Mouse (Mus musculus) limb, embryonic 14.5 days (tissue): ENCODE data around the gene Omp. TPM values are rescaled to one million over a fixed set of nuclear protein-coding genes. Genes with fewer than 3 reads are reported as not detected.

ENCODE experiments used
- ATAC-seq: fragments of 200-750 bp; cut with Nextera tagmentation; 2 replicates; pipeline ENCODE4 v1.8.0; 2017; ENCODE audit warnings: low read depth, moderate number of reproducible peaks, moderate TSS enrichment; ENCODE audit not compliant: low FRiP score
- DNase-seq: peaks from one replicate; pipeline ENCODE4 v3.0.0-alpha.2; 2015; ENCODE audit warnings: low spot score
- H3K27ac ChIP-seq: fragments of 300-500 bp; sonication (generic); replicated peaks from 2 replicates; pipeline ENCODE4 v1.5.1; 2014; ENCODE audit warnings: low read depth, mild to moderate bottlenecking, low read length, moderate library complexity, mixed read lengths
- H3K27me3 ChIP-seq: fragments of 300-500 bp; sonication (generic); 2 replicates; pipeline ENCODE4 v1.6.1; 2014; ENCODE audit warnings: low read length, mixed read lengths; ENCODE audit not compliant: control insufficient read depth, insufficient read depth
- H3K36me3 ChIP-seq: fragments of 300-500 bp; sonication (generic); 2 replicates; pipeline ENCODE4 v1.6.1; 2014; ENCODE audit warnings: mild to moderate bottlenecking, low read length, moderate library complexity, mixed read lengths; ENCODE audit not compliant: control insufficient read depth, insufficient read depth
- H3K4me1 ChIP-seq: fragments of 300-500 bp; sonication (generic); 2 replicates; pipeline ENCODE4 v1.6.1; 2014; ENCODE audit warnings: antibody characterized with exemption, low read length, mixed read lengths; ENCODE audit not compliant: control insufficient read depth, insufficient read depth
- H3K4me2 ChIP-seq: fragments of 300-500 bp; sonication (generic); replicated peaks from 2 replicates; pipeline ENCODE4 v1.6.1; 2014; ENCODE audit warnings: low read depth, mild to moderate bottlenecking, low read length, moderate library complexity; ENCODE audit not compliant: severe bottlenecking
- H3K4me3 ChIP-seq: fragments of 300-500 bp; sonication (generic); replicated peaks from 2 replicates; pipeline ENCODE4 v1.5.1; 2014; ENCODE audit warnings: low read length
- H3K9ac ChIP-seq: fragments of 300-500 bp; sonication (generic); 2 replicates; pipeline ENCODE4 v1.6.1; 2014; ENCODE audit warnings: mild to moderate bottlenecking, low read depth, low read length, moderate library complexity; ENCODE audit not compliant: severe bottlenecking
- H3K9me3 ChIP-seq: fragments of 300-500 bp; sonication (generic); 2 replicates; pipeline ENCODE4 v1.6.1; 2016; ENCODE audit warnings: low read length; ENCODE audit not compliant: control insufficient read depth
- POLR2A ChIP-seq: fragments of 200-500 bp; IDR thresholded peaks from 2 replicates; pipeline ENCODE4 v1.8.0; 2012; ENCODE audit warnings: inconsistent platforms, mild to moderate bottlenecking, moderate library complexity, borderline replicate concordance; ENCODE audit not compliant: insufficient read depth, insufficient read length; ENCODE audit errors: extremely low read depth
- WGBS: fragments of 180-500 bp; shearing (Covaris S2); extraction: QIAGEN DNeasy Blood & Tissue Kit; methylation state at CpG from one replicate; pipeline ENCODE4 v1.1.7; 2014; 5-methylcytosine and 5-hydroxymethylcytosine counted together
- polyA plus RNA-seq, 2 experiments: library from polyadenylated mRNA; depleted of rRNA in 1 of 2; stranded (reverse) in 1 of 2; unstranded in 1 of 2; fragments of >200 nt; fragmentation: Nextera tagmentation in 1 of 2; extraction: Ambion mirVana in 1 of 2; gene quantifications; 2 replicates each; pipeline versions ENCODE4 v1.2.1 to v1.2.3; 2012 to 2014

The Omp gene
- polyA plus RNA-seq, 2 experiments, result 0.17 to 0.25 TPM

DNA sequence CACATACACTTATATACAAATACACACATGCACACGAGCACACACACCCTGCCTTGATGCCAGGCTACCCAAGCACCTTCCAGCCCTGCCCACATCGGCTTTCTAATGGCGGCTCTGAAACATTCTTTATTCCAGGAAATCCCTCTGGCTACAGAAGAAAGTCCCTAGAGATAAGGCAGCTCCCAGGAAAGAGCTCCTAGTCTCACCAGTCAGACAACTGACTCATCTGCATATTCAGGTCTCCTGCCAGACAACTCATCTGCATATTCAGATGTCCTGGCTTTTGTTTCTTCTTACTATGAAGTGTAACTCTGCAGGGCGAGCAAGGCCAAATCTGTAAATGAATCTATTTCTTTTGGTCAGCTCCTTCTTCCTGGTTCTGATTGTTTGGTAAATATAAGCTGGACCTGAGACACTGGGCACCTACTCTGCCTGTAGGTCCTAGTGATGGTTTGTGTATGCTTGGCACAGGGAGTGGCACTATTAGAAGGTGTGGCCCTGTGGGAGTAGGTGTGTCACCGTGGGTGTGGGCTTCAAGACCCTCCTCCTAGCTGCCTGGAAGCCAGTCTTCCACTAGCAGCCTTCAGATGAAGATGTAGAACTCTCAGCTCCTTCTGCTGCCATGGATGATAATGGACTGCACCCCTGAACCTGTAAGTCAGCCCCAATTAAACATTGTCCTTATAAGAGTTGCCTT is 12.5 kb upstream of the Omp start:
- Histone ChIP-seq H3K36me3 (no peaks in the 10 kb centered on the region), H3K4me1 (peaks cover 13% of the 10 kb centered on the region)

DNA sequence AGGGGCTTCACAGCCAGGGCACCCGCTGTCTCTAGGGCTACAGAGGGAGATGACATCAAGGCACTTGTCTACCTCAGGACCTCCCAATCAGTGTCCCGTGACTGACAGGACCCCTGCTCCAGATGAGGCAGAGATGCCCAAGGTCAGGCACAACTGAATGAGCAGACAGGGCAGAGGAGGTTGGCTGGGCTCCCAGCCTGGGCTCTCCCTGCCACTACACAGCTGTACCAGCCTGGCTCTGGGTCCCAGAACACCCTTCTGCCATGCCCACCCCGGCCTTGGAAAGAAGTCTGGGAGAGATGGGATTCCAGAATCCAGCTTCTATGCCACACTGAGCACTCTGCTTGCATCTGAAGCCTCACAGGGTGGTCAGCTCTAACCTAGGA is 11.0 kb upstream of the Omp start:
- Histone ChIP-seq H3K27ac (no peak overlapping the region), H3K36me3 (no peaks in the 10 kb centered on the region), H3K4me2 (no peak overlapping the region), H3K4me3 (no peak overlapping the region), H3K4me1 (peaks cover 17% of the 10 kb centered on the region), H3K9ac (no peak overlapping the region), H3K27me3 (no peaks in the 10 kb centered on the region), H3K9me3 (no peaks in the 10 kb centered on the region)
- WGBS, result 69% methylated on average over 2 of the region's 3 CpGs
- TF ChIP-seq POLR2A, result no peak
- no peak for ATAC-seq
- DNase-seq, result no peak

More for the DNA sequence above, 12.5 kb upstream of the Omp start:
- 67% methylated on average over 5 of the region's 5 CpGs for whole genome bisulfite sequencing
- Histone ChIP-seq H3K27ac (no peak overlapping the region), H3K27me3 (no peaks in the 10 kb centered on the region), H3K4me2 (no peak overlapping the region), H3K9ac (no peak overlapping the region), H3K4me3 (no peak overlapping the region), H3K9me3 (no peaks in the 10 kb centered on the region)
- no peak for TF ChIP-seq POLR2A
- DNase-seq (no peak), ATAC-seq (no peak)

DNA sequence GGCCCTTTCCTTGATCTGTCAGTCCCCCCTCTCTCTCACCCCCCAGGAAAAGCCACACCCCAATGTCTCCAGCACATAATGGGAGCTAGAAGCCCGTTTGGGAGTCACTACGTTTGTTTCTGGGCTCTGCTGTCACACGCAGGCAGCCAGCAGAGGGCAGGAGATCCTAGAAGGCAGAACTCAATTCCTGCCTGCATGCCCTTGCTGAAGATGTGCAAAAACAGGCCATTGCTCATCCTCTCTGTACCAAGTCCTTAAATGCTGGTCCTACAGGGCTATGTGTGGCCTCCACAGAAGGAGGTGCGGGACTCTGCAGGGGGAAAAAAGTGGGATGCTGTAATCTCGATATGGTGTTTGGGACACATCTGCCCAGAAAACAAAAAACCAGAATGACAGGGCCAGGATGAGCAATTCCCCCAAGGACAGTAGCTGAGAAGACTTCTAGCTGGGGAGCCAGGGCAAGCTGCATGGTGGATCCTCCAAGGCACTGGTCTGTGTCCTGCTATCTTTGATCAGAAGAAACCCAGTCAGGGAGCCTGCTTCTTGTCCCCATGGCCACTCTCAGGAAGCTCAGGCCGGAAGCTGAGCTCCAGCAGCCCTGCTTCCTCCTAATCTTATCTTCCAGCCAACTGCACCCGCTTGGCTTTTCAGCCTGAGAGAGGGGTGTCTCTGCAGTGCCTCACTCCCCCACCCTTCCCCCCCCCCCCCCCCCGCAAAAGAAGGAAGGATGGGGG is 10.4 kb upstream of the Omp start:
- no peak overlapping the region for H3K4me2 ChIP-seq
- no peak overlapping the region for H3K27ac ChIP-seq
- 36% methylated on average over 7 of the region's 8 CpGs for WGBS
- no peak overlapping the region for H3K4me3 ChIP-seq
- H3K27me3 ChIP-seq, result no peaks in the 10 kb centered on the region
- no peak overlapping the region for H3K9ac ChIP-seq
- H3K9me3 ChIP-seq, result no peaks in the 10 kb centered on the region
- ATAC-seq, result no peak
- peaks cover 16% of the 10 kb centered on the region for H3K4me1 ChIP-seq
- no peak for TF ChIP-seq POLR2A
- peak; percentile 76 for DNase-seq
- no peaks in the 10 kb centered on the region for H3K36me3 ChIP-seq

DNA sequence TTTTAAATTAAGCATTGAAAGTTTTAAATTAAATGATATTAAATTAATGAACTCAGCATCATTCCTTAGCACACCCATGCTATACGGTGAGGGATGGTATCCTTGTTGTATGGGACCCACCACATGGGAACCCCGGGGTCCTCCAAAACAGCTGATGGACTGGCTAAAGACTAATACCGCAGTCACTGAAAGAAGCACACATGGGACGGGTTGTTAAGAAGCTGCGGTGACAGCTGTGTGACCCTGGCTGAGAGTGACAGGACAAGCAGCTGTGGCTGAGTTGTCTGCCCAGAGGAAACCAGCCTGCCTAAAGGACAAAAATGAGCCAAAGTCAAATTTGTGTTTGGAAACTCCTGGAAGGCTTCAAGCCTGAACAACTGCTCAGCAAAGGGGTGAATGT is 8.6 kb upstream of the Omp start:
- 77% methylated on average over 5 of the region's 5 CpGs for WGBS
- H3K4me3 ChIP-seq, result no peak overlapping the region
- H3K9me3 ChIP-seq, result no peaks in the 10 kb centered on the region
- H3K9ac ChIP-seq, result no peak overlapping the region
- no peak overlapping the region for H3K4me2 ChIP-seq
- TF ChIP-seq POLR2A, result no peak
- no peaks in the 10 kb centered on the region for H3K27me3 ChIP-seq
- H3K36me3 ChIP-seq, result no peaks in the 10 kb centered on the region
- ATAC-seq, result peak; percentile 58
- no peak overlapping the region for H3K27ac ChIP-seq
- no peak for DNase-seq
- H3K4me1 ChIP-seq, result peaks cover 10% of the 10 kb centered on the region; the same call in 1 of the 2 replicates

DNA sequence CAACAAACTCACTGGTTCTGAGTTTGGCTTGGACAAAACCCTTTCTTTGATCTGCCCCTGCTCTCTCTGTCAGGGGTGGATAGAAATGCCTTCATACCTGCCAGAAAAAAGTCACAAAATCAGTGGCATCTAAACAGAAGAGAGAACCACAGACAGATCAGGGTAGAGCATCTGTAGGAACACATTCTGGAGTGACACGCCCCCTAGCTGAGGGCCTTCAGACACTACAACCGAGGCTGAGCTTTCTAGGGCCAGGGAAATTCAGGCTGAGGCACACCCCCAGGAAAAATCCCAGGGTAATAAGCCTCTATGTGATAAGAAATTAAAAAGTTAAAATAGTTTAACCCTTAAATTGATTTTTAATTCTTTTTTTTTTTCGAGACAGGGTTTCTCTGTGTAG is 8.0 kb upstream of the Omp start:
- DNase-seq, result no peak
- 51% methylated on average over 3 of the region's 3 CpGs for WGBS
- Histone ChIP-seq H3K4me3 (no peak overlapping the region), H3K27ac (no peak overlapping the region), H3K36me3 (no peaks in the 10 kb centered on the region), H3K4me2 (no peak overlapping the region), H3K27me3 (no peaks in the 10 kb centered on the region), H3K9me3 (no peaks in the 10 kb centered on the region), H3K9ac (no peak overlapping the region), H3K4me1 (peaks cover 10% of the 10 kb centered on the region; the same call in 1 of the 2 replicates)
- no peak for TF ChIP-seq POLR2A
- no peak for ATAC-seq
